Mouse (Mus musculus) ovary, adult 10 weeks (tissue): Measurements from ENCODE around the gene Relch. TPM values are rescaled to one million over a fixed set of nuclear protein-coding genes. Genes with fewer than 3 reads are reported as not detected.

Experiments
- polyA plus RNA-seq: library from polyadenylated mRNA; stranded (reverse); fragments of 350-450 nt; fragmentation: Illumina TruSeq; extraction: RNeasy Lipid Tissue Mini Kit (QIAGEN cat#74804); gene quantifications from one replicate; pipeline ENCODE4 v1.2.3, GENCODE M21; 2014

The Relch gene
- polyA plus RNA-seq, result 45.3 TPM

DNA sequence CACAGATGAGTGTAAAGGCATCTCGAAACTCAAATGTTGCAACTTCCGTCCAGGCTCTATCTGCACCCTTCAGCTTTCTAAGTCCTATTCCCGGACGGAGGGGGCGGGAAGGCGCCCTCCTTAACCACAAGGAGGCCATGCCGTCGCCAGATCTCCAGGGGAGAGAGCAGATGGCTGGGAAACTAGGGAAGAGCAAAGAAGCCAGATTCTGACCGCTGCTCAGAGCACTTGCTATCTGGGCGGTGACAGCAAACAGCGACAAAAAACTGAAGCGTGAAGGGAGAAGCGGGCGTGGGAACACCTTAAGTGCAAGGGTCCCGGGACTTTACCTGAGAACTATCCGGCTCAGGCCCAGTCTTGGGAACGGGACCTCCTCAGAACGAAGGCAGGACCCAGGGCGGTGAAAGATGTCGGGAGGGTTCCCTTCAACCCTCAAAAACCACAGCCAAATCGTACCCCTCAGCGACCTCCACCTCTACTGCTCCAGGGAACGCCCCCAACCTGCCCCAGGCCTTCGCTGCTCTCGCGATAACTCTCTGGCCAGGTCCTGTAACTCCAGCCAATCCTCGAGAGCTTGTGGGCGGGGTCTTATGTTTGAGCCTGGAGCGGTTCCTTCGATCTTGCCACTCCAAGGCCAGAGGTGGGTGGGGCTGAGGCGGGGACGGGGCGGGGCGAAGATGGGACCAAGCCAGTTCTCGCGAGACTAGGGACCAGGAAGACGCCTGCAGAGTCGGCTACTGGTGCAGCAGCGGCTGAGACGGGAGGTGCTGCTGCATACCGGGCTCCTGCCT lies at the start of gene Relch, which contains the start of gene Pign:
Gene Relch, plus strand, starts transcription at position 691 of the 791 bp plus-strand sequence.
Gene Pign, minus strand, starts transcription at position 507 of the 791 bp plus-strand sequence.

DNA sequence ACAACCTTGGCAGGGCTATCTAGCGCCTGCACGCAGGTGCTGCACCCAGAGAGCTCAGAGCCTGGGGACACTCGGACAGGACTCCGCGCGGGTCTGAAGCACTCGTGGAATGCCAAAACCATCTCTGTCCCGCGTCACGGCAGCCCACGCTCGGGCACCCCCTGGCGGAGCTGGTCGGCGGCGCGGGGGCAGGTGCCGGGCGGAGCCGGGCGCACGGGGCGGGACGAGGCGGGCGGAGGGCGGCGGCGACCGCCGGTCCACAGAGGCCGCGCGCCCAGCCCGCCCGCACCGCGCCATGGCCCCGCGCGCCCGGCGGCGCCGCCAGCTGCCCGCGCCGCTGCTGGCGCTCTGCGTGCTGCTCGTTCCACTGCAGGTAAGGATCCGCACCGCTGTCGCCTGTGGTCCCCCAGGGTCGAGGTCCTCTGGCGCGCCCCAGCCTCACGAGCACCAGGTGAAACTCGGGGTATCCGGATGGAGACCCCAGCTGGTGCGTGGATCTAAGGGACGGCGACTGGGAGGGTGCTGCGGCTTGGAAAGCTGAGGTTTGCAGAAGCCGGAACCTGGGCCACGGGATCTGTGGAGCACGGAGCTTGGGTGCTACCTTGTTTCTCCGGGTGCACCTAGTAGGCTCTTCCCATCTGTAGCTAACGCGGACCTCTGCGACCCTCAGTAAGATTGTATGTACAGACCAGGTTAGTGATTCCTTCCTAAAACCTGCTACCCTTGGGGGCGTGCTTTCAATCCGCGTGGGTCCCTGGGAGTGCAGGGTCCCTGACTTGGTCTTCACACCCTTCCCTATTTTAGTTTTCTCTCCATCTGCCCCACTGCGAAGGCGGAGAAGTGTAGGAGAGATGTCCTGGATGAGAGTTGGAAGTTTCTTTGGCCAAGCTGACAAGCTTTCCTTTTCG lies 117.0 kb downstream of the Relch start, which contains the start of gene Tnfrsf11a:
Gene Tnfrsf11a, plus strand, starts transcription at position 262 of the 908 bp plus-strand sequence.

Other genes with a start within 250 kb of the Relch start
- gene Pign, start 184 bp upstream of the Relch start, polyA plus RNA-seq, result 62.3 TPM
- gene Tnfrsf11a, start 116.9 kb downstream of the Relch start, polyA plus RNA-seq, result 4.1 TPM